Mouse (Mus musculus): ENCODE data around the gene Ugt1a1. TPM values are rescaled to one million over a fixed set of nuclear protein-coding genes. Genes with fewer than 3 reads are reported as not detected.

The Ugt1a1 gene
- total and polyA plus RNA-seq, 3 experiments, result 0.19 TPM; not detected in 2

- dilution Hi-C loops (cut with MboI; ENCODE audit: extremely low pct_ligation_motif_present, extremely low pct_unique_long_range_greater_than_20kb, low sequenced_read_pairs), result no loop called here
- H3K4me1 ChIP-seq (ENCODE audit: control insufficient read depth in 1 of 2, insufficient read depth in 2 of 2), result no peaks in the 10 kb centered on the region
Measured at GRCm38 (mm10) chr1:88219054-88219453, 7.3 kb downstream of the Ugt1a1 start.

GRCm38 (mm10) chr1:88220336-88220735, 8.6 kb downstream of the Ugt1a1 start:
- H3K79me2 ChIP-seq (replicated peaks; ENCODE audit: control insufficient read depth, extremely low read depth, insufficient read depth, poor library complexity, severe bottlenecking), result no peaks in the 10 kb centered on the region
- dilution Hi-C loops (cut with MboI; ENCODE audit: extremely low pct_ligation_motif_present, extremely low pct_unique_long_range_greater_than_20kb, low sequenced_read_pairs), result no loop called here
- H3K27ac ChIP-seq (ENCODE audit: insufficient read depth, low read depth), result no peak overlapping the region
- no peaks in the 10 kb centered on the region for H3K36me3 ChIP-seq (replicated peaks in 1 of 2; ENCODE audit: control insufficient read depth in 1 of 2, insufficient read depth in 1 of 2, low read length in 1 of 2)
- no peaks in the 10 kb centered on the region for H3K4me1 ChIP-seq (ENCODE audit: control insufficient read depth in 1 of 2, insufficient read depth in 2 of 2)
- TF ChIP-seq ZC3H11A (IDR thresholded peaks at IDR 0.05; ENCODE audit: low read depth, low read length), result no peak
- no peak for TF ChIP-seq SIN3A (IDR thresholded peaks at IDR 0.05; ENCODE audit: low read length)
- no peak for TF ChIP-seq IRF4 (IDR thresholded peaks at IDR 0.05; ENCODE audit: low read depth, low read length)
- TF ChIP-seq EP300 (IDR thresholded peaks at IDR 0.05; ENCODE audit: low read length), result no peak
- TF ChIP-seq ZNF384 (IDR thresholded peaks at IDR 0.05; ENCODE audit: low read depth, low read length), result no peak
- TF ChIP-seq GABPA (IDR thresholded peaks at IDR 0.05; ENCODE audit: insufficient replicate concordance, low read depth, low read length), result no peak
- no peak for TF ChIP-seq NELFE (IDR thresholded peaks at IDR 0.05; ENCODE audit: low read depth, low read length)
- no peak for TF ChIP-seq RAD21 (IDR thresholded peaks at IDR 0.05; ENCODE audit: low read depth, low read length)
- no peak for TF ChIP-seq MYC (IDR thresholded peaks at IDR 0.05; ENCODE audit: low read depth, low read length)
- no peak for TF ChIP-seq MXI1 (IDR thresholded peaks at IDR 0.05; ENCODE audit: low read depth, low read length)
- TF ChIP-seq USF2 (conservative IDR thresholded peaks at IDR 0.05; ENCODE audit: low read depth, low read length), result no peak
- H3K9me3 ChIP-seq (replicated peaks; ENCODE audit: low read length), result peaks cover 61% of the 10 kb centered on the region
- in situ Hi-C loops (cut with MboI; ENCODE audit: low pct_ligation_motif_present, low pct_unique_long_range_greater_than_20kb, low sequenced_read_pairs), result no loop called here
- peak; percentile 1 for DNase-seq (ENCODE audit: extremely low read depth)
- no peak overlapping the region for H3K4me3 ChIP-seq (replicated peaks in 1 of 3; ENCODE audit: low read depth in 2 of 3, low read length in 2 of 3, poor library complexity in 1 of 3)
- H3K4me2 ChIP-seq (ENCODE audit: insufficient read depth, low read depth, poor library complexity, severe bottlenecking), result no peak overlapping the region
- H3K27me3 ChIP-seq (replicated peaks), result no peaks in the 10 kb centered on the region
- H3K9ac ChIP-seq (ENCODE audit: insufficient read depth, low read depth), result no peak overlapping the region

More at GRCm38 (mm10) chr1:88219054-88219453, 7.3 kb downstream of the Ugt1a1 start:
- H3K36me3 ChIP-seq (replicated peaks in 1 of 2; ENCODE audit: control insufficient read depth in 1 of 2, insufficient read depth in 1 of 2, low read length in 1 of 2), result no peaks in the 10 kb centered on the region
- no peak overlapping the region for H3K4me2 ChIP-seq (ENCODE audit: insufficient read depth, low read depth, poor library complexity, severe bottlenecking)
- in situ Hi-C loops (cut with MboI; ENCODE audit: low pct_ligation_motif_present, low pct_unique_long_range_greater_than_20kb, low sequenced_read_pairs), result no loop called here
- H3K27ac ChIP-seq (ENCODE audit: insufficient read depth, low read depth), result no peak overlapping the region
- no peaks in the 10 kb centered on the region for H3K79me2 ChIP-seq (replicated peaks; ENCODE audit: control insufficient read depth, extremely low read depth, insufficient read depth, poor library complexity, severe bottlenecking)
- TF ChIP-seq POLR2A (IDR thresholded peaks at IDR 0.05; ENCODE audit: low read depth, low read length), result no peak
- TF ChIP-seq MEF2A (IDR thresholded peaks at IDR 0.05; ENCODE audit: borderline replicate concordance, low read depth, low read length), result no peak
- TF ChIP-seq JUN (IDR thresholded peaks at IDR 0.05; ENCODE audit: insufficient read depth, low read depth, low read length), result no peak
- TF ChIP-seq ZC3H11A (IDR thresholded peaks at IDR 0.05; ENCODE audit: low read depth, low read length), result no peak
- TF ChIP-seq ZMIZ1 (IDR thresholded peaks at IDR 0.05; ENCODE audit: low read depth, low read length), result no peak
- H3K9me3 ChIP-seq (replicated peaks; ENCODE audit: low read length), result peaks cover 69% of the 10 kb centered on the region
- no peak overlapping the region for H3K4me3 ChIP-seq (replicated peaks in 1 of 3; ENCODE audit: low read depth in 2 of 3, low read length in 2 of 3, poor library complexity in 1 of 3)
- H3K9ac ChIP-seq (ENCODE audit: insufficient read depth, low read depth), result no peak overlapping the region
- peak; percentile 2 for DNase-seq (ENCODE audit: extremely low read depth)
- no peaks in the 10 kb centered on the region for H3K27me3 ChIP-seq (replicated peaks)

All from CH12.LX (cell line).